Mouse (Mus musculus): Measurements from ENCODE around the gene Ak1. TPM values are rescaled to one million over a fixed set of nuclear protein-coding genes. Genes with fewer than 3 reads are reported as not detected.

The Ak1 gene
- polyA plus RNA-seq, 1 experiment = 0.63 TPM

- no peak for TF ChIP-seq GATA1 (IDR thresholded peaks at IDR 0.05; ENCODE audit: low read length)
Observed at GRCm38 (mm10) chr2:32610610-32611229, 10.8 kb upstream of the Ak1 start.

DNA sequence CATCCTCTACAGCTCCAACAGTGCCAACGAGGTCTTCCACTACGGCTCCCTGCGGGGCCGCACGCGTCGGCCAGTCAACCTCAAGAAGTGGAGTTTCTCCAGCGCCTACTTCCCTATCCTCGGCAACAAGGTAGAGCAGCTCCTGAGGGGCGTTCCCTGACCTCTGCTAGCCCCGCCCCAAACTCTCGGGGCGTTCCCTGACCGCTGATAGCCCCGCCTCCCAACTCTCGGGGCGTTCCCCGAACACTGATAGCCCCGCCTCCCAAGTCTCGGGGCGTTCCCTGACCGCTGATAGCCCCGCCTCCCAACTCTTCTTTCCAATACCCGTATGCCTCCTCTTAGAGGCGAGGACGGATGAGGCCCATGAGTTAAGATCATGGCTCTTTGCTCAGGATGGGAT, 9.3 kb upstream of the Ak1 start:
- TF ChIP-seq GATA1 (IDR thresholded peaks at IDR 0.05; ENCODE audit: low read length) = no peak

- no peak for TF ChIP-seq GATA1 (IDR thresholded peaks at IDR 0.05; ENCODE audit: low read length)
Observed at GRCm38 (mm10) chr2:32617109-32617508, 4.4 kb upstream of the Ak1 start.

DNA sequence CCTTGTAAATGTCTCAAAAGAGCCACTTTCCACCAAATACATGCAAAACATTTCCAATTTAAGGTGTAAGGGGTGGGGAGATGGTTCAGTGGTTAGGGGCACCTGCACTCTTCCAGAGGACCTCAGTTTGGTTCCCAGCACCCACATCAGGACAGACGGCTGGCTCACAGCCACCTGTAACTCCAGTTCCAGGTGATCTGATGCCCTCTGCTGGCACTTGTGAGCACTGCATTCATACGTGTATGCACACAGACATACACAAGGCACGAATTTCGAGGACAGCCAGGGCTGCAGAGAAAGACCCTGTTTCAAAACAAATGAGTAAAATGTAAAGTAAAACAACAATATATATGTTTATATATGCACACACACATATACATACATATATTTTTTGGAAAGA, 4.0 kb upstream of the Ak1 start:
- TF ChIP-seq GATA1 (IDR thresholded peaks at IDR 0.05; ENCODE audit: low read length) = no peak

GRCm38 (mm10) chr2:32618051-32618450, 3.5 kb upstream of the Ak1 start:
- TF ChIP-seq GATA1 (IDR thresholded peaks at IDR 0.05; ENCODE audit: low read length) = no peak

DNA sequence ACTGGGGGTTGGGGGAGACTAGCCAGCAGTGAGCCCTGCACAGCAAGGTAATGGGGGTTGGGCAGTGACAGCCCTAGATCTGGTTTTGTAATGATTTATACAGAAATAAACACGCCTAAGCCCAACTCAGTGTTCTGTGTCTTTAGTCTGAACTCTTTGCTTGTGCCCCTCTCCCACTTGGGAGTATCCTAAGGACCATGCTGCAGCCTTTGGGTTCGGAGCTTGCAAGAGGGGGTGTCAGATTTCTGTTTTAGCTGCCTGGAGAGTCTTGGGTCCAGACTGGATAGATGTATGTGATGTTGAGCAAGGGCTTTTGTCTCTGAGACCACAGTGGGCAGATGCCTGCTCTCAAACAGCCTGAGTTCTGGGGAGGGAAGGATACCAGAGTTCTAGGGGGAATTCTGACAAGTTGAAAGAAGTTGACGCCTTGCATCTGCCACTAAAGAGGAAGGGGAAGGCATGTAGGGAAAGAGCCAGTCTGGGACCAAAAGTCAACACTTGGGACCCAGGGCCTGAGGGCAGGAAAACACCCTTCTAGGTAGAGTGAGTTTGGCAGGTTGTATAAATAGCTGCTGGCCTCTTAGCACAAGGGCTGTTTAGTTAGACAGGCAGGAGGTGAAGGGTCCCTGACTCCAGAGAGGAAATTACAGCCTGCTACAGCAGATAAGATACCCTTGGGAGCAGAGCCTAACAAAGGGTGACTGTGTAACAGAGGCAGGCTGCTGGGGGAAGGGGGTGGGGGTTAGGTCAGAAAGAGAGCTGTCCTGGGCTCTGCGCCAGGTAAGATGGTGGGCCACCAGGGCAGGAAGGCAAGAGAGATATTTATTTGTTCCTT, 659 bp upstream of the Ak1 start:
- no peak for TF ChIP-seq GATA1 (IDR thresholded peaks at IDR 0.05; ENCODE audit: low read length)

- no peak for TF ChIP-seq GATA1 (IDR thresholded peaks at IDR 0.05; ENCODE audit: low read length)
Observed at GRCm38 (mm10) chr2:32624111-32624748, 2.7 kb downstream of the Ak1 start.

DNA sequence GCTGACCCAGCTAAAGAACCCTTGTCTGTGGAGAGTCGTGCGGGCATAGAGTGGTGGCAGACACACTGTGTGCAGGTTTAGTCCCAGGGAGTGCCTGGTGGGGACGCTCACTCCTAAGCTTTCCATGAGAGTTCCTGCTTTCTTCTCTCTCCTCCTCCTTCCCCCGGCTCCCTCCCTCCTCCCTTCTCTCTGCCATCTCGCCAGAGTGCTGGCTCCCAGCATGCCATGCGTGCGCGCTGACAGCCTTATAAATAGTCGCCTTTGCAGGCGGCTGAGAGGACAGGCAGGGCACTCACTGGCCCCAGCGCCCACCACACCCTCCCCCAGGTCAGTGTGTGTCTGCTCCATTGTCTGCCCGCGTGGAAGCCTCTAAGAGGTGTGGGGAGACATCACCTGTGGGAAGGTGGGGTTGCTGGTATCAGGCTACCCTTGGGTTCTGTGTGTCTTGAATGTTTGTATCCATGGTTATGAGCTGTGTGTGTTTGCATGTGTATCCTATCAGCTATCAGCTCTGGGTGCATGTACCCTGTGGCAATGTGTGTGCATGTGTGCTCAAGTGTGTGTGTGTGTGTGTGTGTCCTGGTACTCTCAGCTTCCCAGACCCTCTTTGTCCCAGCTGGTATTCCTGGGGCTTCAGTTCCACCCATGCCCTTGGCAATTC, 3.8 kb downstream of the Ak1 start:
- no peak for TF ChIP-seq GATA1 (IDR thresholded peaks at IDR 0.05; ENCODE audit: low read length)

DNA sequence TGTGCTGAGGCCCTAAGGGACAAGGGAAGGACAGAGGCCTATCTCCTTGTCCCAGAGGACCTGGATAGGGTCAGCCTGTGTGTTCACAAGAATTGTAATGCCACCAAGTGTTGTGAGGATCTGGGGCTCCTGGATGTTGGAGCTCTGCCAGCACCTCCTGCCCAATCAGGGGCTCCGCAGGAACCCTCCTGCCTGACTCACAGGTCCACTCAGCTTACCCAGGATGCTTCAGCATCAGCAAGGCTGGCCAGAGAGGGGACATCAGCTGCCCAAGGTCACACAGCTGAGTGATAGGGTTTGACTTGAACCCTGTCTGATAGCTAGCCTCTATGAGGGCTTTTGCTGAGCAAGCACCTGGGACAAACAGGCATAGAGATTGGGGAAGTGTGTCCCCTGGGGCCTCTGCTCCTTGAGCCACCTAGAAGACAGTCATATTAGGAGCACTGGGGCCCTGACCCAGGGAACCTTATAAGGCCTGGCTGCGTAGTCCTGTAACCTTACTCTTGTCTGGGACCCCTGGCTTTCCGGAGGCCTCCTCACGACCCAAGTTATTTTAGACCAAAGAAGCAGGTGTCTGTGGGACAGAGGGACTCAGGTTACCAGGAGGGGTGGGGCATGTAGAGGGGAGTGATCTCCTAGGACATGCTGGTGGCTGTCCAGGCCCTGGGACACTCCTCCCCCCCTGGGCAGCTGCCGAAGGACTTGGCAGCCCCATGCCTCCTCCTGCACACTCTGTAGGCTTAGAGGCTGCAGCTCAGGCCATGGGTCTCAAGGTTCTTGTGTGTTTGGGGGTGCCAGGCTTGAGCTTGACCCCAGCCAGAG, 4.5 kb downstream of the Ak1 start:
- TF ChIP-seq GATA1 (IDR thresholded peaks at IDR 0.05; ENCODE audit: low read length) = no peak

DNA sequence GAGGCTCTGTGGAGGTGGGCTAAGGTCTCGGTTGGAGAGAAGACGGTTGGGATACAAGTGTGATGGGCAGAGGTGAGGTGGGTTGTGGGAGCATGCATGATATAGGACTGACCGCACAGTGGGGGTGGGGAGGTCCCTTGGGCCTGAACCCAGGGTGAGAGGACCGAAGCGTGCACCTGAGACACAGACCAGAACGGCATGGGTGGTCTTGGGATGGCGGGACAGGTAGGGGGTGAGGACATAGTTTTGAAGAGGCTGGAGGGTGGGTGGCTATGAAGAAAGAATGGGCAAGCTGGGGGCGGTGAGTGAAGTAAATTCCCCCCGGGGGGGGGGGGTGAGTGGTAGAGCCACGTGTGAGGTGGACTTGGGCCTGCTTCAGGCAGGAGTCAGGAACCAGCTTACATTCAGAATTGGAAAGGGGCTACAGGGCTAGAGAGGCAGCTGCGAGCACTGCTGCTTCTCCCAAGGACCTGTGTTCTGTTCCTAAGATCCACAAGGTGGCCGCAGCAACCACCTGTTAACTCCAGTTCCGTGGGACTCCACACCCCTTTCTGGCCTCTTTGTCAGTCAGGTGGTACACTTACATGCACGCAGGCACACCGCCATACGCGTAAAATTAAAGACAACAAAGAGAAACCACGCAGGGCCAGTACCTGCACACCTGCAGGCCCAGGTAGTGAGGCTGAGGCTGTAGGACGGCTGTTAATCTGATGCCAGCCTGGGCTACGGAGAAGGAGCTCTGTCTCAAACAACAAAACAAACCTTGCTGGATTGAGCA, 5.9 kb downstream of the Ak1 start:
- no peak for TF ChIP-seq GATA1 (IDR thresholded peaks at IDR 0.05; ENCODE audit: low read length)

GRCm38 (mm10) chr2:32628044-32628550, 6.5 kb downstream of the Ak1 start:
- no peak for TF ChIP-seq GATA1 (IDR thresholded peaks at IDR 0.05; ENCODE audit: low read length)

DNA sequence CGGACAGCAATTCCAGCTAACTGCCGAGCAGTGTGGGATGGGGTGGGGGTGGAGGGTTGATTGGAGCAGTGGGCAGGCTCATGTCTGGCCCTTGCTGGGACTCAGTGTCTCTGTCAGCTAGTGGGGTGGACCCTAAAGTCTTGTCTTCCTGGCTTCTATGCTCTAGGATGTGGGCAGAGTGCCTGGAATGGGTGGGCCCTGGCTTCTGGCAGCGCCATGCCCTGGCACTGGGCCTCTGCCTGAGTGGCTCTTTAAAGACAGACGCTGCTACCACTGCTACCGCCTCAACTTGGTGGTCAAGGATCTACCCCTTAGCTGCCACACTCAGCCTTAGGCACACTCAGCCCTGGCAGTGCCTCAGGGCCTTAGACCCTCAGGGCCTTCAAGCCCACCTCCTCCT, 7.2 kb downstream of the Ak1 start:
- no peak for TF ChIP-seq GATA1 (IDR thresholded peaks at IDR 0.05; ENCODE audit: low read length)

GRCm38 (mm10) chr2:32629276-32629976, 7.9 kb downstream of the Ak1 start:
- no peak for TF ChIP-seq GATA1 (IDR thresholded peaks at IDR 0.05; ENCODE audit: low read length)

- TF ChIP-seq GATA1 (IDR thresholded peaks at IDR 0.05; ENCODE audit: low read length) = no peak
Observed at GRCm38 (mm10) chr2:32630036-32630435, 8.5 kb downstream of the Ak1 start.
